Mouse (Mus musculus) MEL (cell line): ENCODE data around the gene Rph3al. TPM values are rescaled to one million over a fixed set of nuclear protein-coding genes. Genes with fewer than 3 reads are reported as not detected.

Source experiments
- DNase-seq: peaks from one replicate; pipeline ENCODE4 v3.0.0; 2011; ENCODE audit warnings: low read depth, low spot score
- H3K27ac ChIP-seq: 2 replicates; pipeline ENCODE4 v1.5.1; 2012; ENCODE audit warnings: low read depth, mild to moderate bottlenecking, control low read depth, low read length, moderate library complexity; ENCODE audit not compliant: control insufficient read depth
- H3K27me3 ChIP-seq, 2 experiments: fragments of 150-350 bp in 1 of 2; sonication (generic) in 1 of 2; 2 replicates each; pipeline ENCODE4 v1.6.1; 2012; ENCODE audit warnings: low read length in 2 of 2, mild to moderate bottlenecking in 2 of 2, improper control_type of control experiment in 1 of 2, moderate library complexity in 1 of 2; ENCODE audit not compliant: insufficient read depth in 2 of 2, control insufficient read depth in 1 of 2
- H3K36me3 ChIP-seq, 2 experiments: 2 replicates each; pipeline ENCODE4 v1.6.1; 2012 to 2014; ENCODE audit warnings: low read length in 2 of 2, improper control_type of control experiment in 1 of 2, inconsistent platforms in 1 of 2, mild to moderate bottlenecking in 1 of 2; ENCODE audit not compliant: insufficient read depth in 2 of 2, control insufficient read depth in 1 of 2
- H3K4me1 ChIP-seq, 2 experiments: fragments of 150-350 bp in 1 of 2; sonication (generic) in 1 of 2; 2 replicates each; pipeline ENCODE4 v1.6.1; 2012; ENCODE audit warnings: low read length in 2 of 2, improper control_type of control experiment in 1 of 2, mild to moderate bottlenecking in 1 of 2; ENCODE audit not compliant: insufficient read depth in 2 of 2, control insufficient read depth in 1 of 2
- H3K4me3 ChIP-seq, 2 experiments: fragments of 150-350 bp in 1 of 2; sonication (generic) in 1 of 2; 2 replicates each; pipeline ENCODE4 v1.5.1; 2012; ENCODE audit warnings: low read depth in 2 of 2, low read length in 2 of 2, mild to moderate bottlenecking in 2 of 2, moderate library complexity in 2 of 2, control low read depth in 1 of 2, improper control_type of control experiment in 1 of 2; ENCODE audit not compliant: control insufficient read depth in 1 of 2, insufficient read depth in 1 of 2
- H3K79me2 ChIP-seq: 2 replicates; pipeline ENCODE4 v1.6.1; 2012; ENCODE audit warnings: mild to moderate bottlenecking, low read length, moderate library complexity; ENCODE audit not compliant: control insufficient read depth, poor library complexity, insufficient read depth
- H3K9ac ChIP-seq: 2 replicates; pipeline ENCODE4 v1.6.1; 2012; ENCODE audit warnings: low read depth, mild to moderate bottlenecking, control low read depth, low read length, moderate library complexity; ENCODE audit not compliant: control insufficient read depth, poor library complexity, severe bottlenecking
- H3K9me3 ChIP-seq: fragments of 150-350 bp; sonication (generic); replicated peaks from 2 replicates; pipeline ENCODE4 v1.6.1; 2012; ENCODE audit warnings: mild to moderate bottlenecking, low read length, improper control_type of control experiment, moderate library complexity; ENCODE audit not compliant: insufficient read depth
- BHLHE40 ChIP-seq: IDR thresholded peaks from 2 replicates; pipeline ENCODE4 v1.6.1; 2012; ENCODE audit warnings: low read depth, mild to moderate bottlenecking, inconsistent platforms, low read length, improper control_type of control experiment, borderline replicate concordance
- CTCF ChIP-seq, 3 experiments: IDR thresholded peaks in 2 of 3; conservative IDR thresholded peaks in 1 of 3; 2 replicates each; pipeline ENCODE4 v1.5.1; 2011 to 2012; ENCODE audit warnings: low read length in 3 of 3, low read depth in 2 of 3, mild to moderate bottlenecking in 2 of 3, improper control_type of control experiment in 1 of 3, inconsistent platforms in 1 of 3, mixed read lengths in 1 of 3, moderate library complexity in 1 of 3; ENCODE audit not compliant: control insufficient read depth in 1 of 3, insufficient read depth in 1 of 3, poor library complexity in 1 of 3, severe bottlenecking in 1 of 3
- E2F4 ChIP-seq: IDR thresholded peaks from 2 replicates; pipeline ENCODE4 v1.6.1; 2011; ENCODE audit warnings: low read depth, low read length, improper control_type of control experiment, borderline replicate concordance
- ELF1 ChIP-seq: IDR thresholded peaks from 2 replicates; pipeline ENCODE4 v1.6.1; 2014; ENCODE audit warnings: low read depth, mild to moderate bottlenecking, inconsistent platforms, low read length, improper control_type of control experiment, moderate library complexity
- ETS1 ChIP-seq: IDR thresholded peaks from 2 replicates; pipeline ENCODE4 v1.6.1; 2012; ENCODE audit warnings: low read depth, mild to moderate bottlenecking, inconsistent platforms, low read length, improper control_type of control experiment, moderate library complexity
- GABPA ChIP-seq: IDR thresholded peaks from 2 replicates; pipeline ENCODE4 v1.6.1; 2012; ENCODE audit warnings: low read depth, mild to moderate bottlenecking, inconsistent platforms, low read length, improper control_type of control experiment, moderate library complexity
- GATA1 ChIP-seq: IDR thresholded peaks from 2 replicates; pipeline ENCODE4 v1.6.1; 2011; ENCODE audit warnings: low read depth, low read length, improper control_type of control experiment
- JUND ChIP-seq: IDR thresholded peaks from 2 replicates; pipeline ENCODE4 v1.6.1; 2011; ENCODE audit warnings: low read depth, mild to moderate bottlenecking, improper control_type of control experiment, low read length
- MAFK ChIP-seq: IDR thresholded peaks from 2 replicates; pipeline ENCODE4 v1.6.1; 2011; ENCODE audit warnings: low read depth, mild to moderate bottlenecking, low read length, improper control_type of control experiment, borderline replicate concordance
- MAX ChIP-seq: IDR thresholded peaks from 2 replicates; pipeline ENCODE4 v1.6.1; 2011; ENCODE audit warnings: low read length, improper control_type of control experiment
- MAZ ChIP-seq: IDR thresholded peaks from 2 replicates; pipeline ENCODE4 v1.6.1; 2012; ENCODE audit warnings: low read depth, mild to moderate bottlenecking, inconsistent platforms, low read length, improper control_type of control experiment
- MYC ChIP-seq: IDR thresholded peaks from 2 replicates; pipeline ENCODE4 v1.6.1; 2011; ENCODE audit warnings: low read depth, mild to moderate bottlenecking, low read length, improper control_type of control experiment, moderate library complexity
- NELFE ChIP-seq: IDR thresholded peaks from 2 replicates; pipeline ENCODE4 v1.6.1; 2011; ENCODE audit warnings: low read depth, low read length, improper control_type of control experiment
- POLR2A ChIP-seq, 2 experiments: IDR thresholded peaks; 2 replicates each; pipeline ENCODE4 v1.6.1; 2011 to 2012; ENCODE audit warnings: low read length in 2 of 2, mild to moderate bottlenecking in 2 of 2, control low read depth in 1 of 2, improper control_type of control experiment in 1 of 2, low read depth in 1 of 2, moderate library complexity in 1 of 2; ENCODE audit not compliant: control insufficient read depth in 1 of 2, insufficient read depth in 1 of 2, poor library complexity in 1 of 2
- POLR2AphosphoS2 ChIP-seq: IDR thresholded peaks from 2 replicates; pipeline ENCODE4 v1.6.1; 2011; ENCODE audit warnings: low read length, improper control_type of control experiment
- POLR2AphosphoS5 ChIP-seq: IDR thresholded peaks from 2 replicates; pipeline ENCODE4 v1.6.1; 2012; ENCODE audit warnings: low read depth, borderline replicate concordance, mild to moderate bottlenecking, inconsistent platforms, low read length, moderate library complexity, mixed read lengths
- RCOR1 ChIP-seq: IDR thresholded peaks from 2 replicates; pipeline ENCODE4 v1.6.1; 2012; ENCODE audit warnings: low read depth, mild to moderate bottlenecking, inconsistent platforms, low read length, improper control_type of control experiment
- SIN3A ChIP-seq: IDR thresholded peaks from 2 replicates; pipeline ENCODE4 v1.6.1; 2012; ENCODE audit warnings: low read length, improper control_type of control experiment, inconsistent platforms
- TBP ChIP-seq: IDR thresholded peaks from 2 replicates; pipeline ENCODE4 v1.8.0; 2011; ENCODE audit warnings: low read depth, low read length, improper control_type of control experiment
- USF2 ChIP-seq, 2 experiments: IDR thresholded peaks; 2 replicates each; pipeline ENCODE4 v1.6.1; 2011 to 2012; ENCODE audit warnings: improper control_type of control experiment in 2 of 2, low read length in 2 of 2, borderline replicate concordance in 1 of 2, inconsistent platforms in 1 of 2, low read depth in 1 of 2, mild to moderate bottlenecking in 1 of 2; ENCODE audit not compliant: insufficient read depth in 1 of 2
- ZKSCAN1 ChIP-seq: IDR thresholded peaks from 2 replicates; pipeline ENCODE4 v1.6.1; 2012; ENCODE audit warnings: low read depth, mild to moderate bottlenecking, inconsistent platforms, low read length, improper control_type of control experiment, moderate library complexity
- ZNF384 ChIP-seq: IDR thresholded peaks from 2 replicates; pipeline ENCODE4 v1.6.1; 2012; ENCODE audit warnings: low read depth, mild to moderate bottlenecking, inconsistent platforms, low read length, improper control_type of control experiment
- polyA plus RNA-seq, 2 experiments: library from polyadenylated mRNA; stranded (reverse) in 1 of 2; unstranded in 1 of 2; fragments of >175 nt in 1 of 2; fragments of >200 nt in 1 of 2; gene quantifications; 2 replicates each; pipeline versions ENCODE4 v1.2.1 to v1.2.4; 2012; ENCODE audit warnings: low replicate concordance in 2 of 2, low read depth in 1 of 2; ENCODE audit not compliant: insufficient read length in 2 of 2, insufficient read depth in 1 of 2, missing spikeins in 1 of 2
- total RNA-seq: library from RNA; depleted of rRNA; stranded (reverse); fragments of 300-350 nt; gene quantifications from 2 replicates; pipeline ENCODE4 v1.2.3, GENCODE M21; 2012

The Rph3al gene
- total and polyA plus RNA-seq, 3 experiments = 9.4 to 23.0 TPM; not detected in 1

- H3K9me3 ChIP-seq = no peaks in the 10 kb centered on the region
- H3K9ac ChIP-seq = no peak overlapping the region
- DNase-seq = no peak
- H3K27ac ChIP-seq = no peak overlapping the region
- no peaks in the 10 kb centered on the region for H3K27me3 ChIP-seq
- H3K4me3 ChIP-seq = no peak overlapping the region
- H3K36me3 ChIP-seq = peaks cover 0 to 11% of the 10 kb centered on the region in 2 experiments; a peak in 2 of 4 replicates
- TF ChIP-seq CTCF (IDR thresholded peaks at IDR 0.05 in 2 of 3, conservative IDR thresholded peaks at IDR 0.05 in 1 of 3; ENCODE audit: control insufficient read depth in 1 of 3, insufficient read depth in 1 of 3, low read depth in 2 of 3, low read length in 3 of 3, poor library complexity in 1 of 3, severe bottlenecking in 1 of 3) = no peak
- peaks cover 0 to 15% of the 10 kb centered on the region in 2 experiments; a peak in 2 of 4 replicates for H3K4me1 ChIP-seq
- H3K79me2 ChIP-seq = no peaks in the 10 kb centered on the region
Measured at GRCm38 (mm10) chr11:75839536-75840430, 98.4 kb downstream of the Rph3al start.

GRCm38 (mm10) chr11:75838861-75839426 lies 99.3 kb downstream of the Rph3al start:
- peaks cover 0 to 15% of the 10 kb centered on the region in 2 experiments; a peak in 2 of 4 replicates for H3K4me1 ChIP-seq
- TF ChIP-seq MYC (no peak), POLR2AphosphoS2 (no peak), MAZ (no peak), NELFE (no peak), TBP (no peak), JUND (no peak), MAFK (no peak), ZNF384 (no peak), GATA1 (no peak), RCOR1 (no peak), MAX (no peak), GABPA (no peak)

GRCm38 (mm10) chr11:75836240-75836610 lies 102.0 kb downstream of the Rph3al start:
- DNase-seq = no peak
- no peaks in the 10 kb centered on the region for H3K27me3 ChIP-seq
- H3K36me3 ChIP-seq = peaks cover 0 to 11% of the 10 kb centered on the region in 2 experiments; a peak in 2 of 4 replicates
- H3K4me1 ChIP-seq = peaks cover 0 to 15% of the 10 kb centered on the region in 2 experiments; a peak in 2 of 4 replicates
- H3K9ac ChIP-seq = no peak overlapping the region
- no peaks in the 10 kb centered on the region for H3K79me2 ChIP-seq
- no peaks in the 10 kb centered on the region for H3K9me3 ChIP-seq
- H3K4me3 ChIP-seq = no peak overlapping the region
- no peak overlapping the region for H3K27ac ChIP-seq
- TF ChIP-seq NELFE (no peak), POLR2AphosphoS5 (no peak), CTCF (IDR thresholded peaks at IDR 0.05 in 2 of 3, conservative IDR thresholded peaks at IDR 0.05 in 1 of 3; ENCODE audit: control insufficient read depth in 1 of 3, insufficient read depth in 1 of 3, low read depth in 2 of 3, low read length in 3 of 3, poor library complexity in 1 of 3, severe bottlenecking in 1 of 3) (no peak), USF2 (IDR thresholded peaks at IDR 0.05; ENCODE audit: borderline replicate concordance in 1 of 2, insufficient read depth in 1 of 2, low read depth in 1 of 2, low read length in 2 of 2) (no peak), JUND (no peak), ELF1 (no peak), MYC (no peak), BHLHE40 (no peak), ZNF384 (no peak), RCOR1 (no peak), MAX (no peak), POLR2A (IDR thresholded peaks at IDR 0.05; ENCODE audit: control insufficient read depth in 1 of 2, insufficient read depth in 1 of 2, low read depth in 1 of 2, low read length in 2 of 2, poor library complexity in 1 of 2) (no peak), SIN3A (no peak), MAZ (no peak), GABPA (no peak), ETS1 (no peak), ZKSCAN1 (no peak), E2F4 (no peak)

More at GRCm38 (mm10) chr11:75838861-75839426, 99.3 kb downstream of the Rph3al start:
- Histone ChIP-seq H3K27me3 (no peaks in the 10 kb centered on the region), H3K79me2 (no peaks in the 10 kb centered on the region), H3K9me3 (no peaks in the 10 kb centered on the region), H3K27ac (no peak overlapping the region), H3K4me3 (no peak overlapping the region), H3K36me3 (peaks cover 0 to 11% of the 10 kb centered on the region in 2 experiments; a peak in 2 of 4 replicates), H3K9ac (no peak overlapping the region)
- no peak for DNase-seq
